Mouse (Mus musculus): ENCODE data around the gene Hecw2.

DNA sequence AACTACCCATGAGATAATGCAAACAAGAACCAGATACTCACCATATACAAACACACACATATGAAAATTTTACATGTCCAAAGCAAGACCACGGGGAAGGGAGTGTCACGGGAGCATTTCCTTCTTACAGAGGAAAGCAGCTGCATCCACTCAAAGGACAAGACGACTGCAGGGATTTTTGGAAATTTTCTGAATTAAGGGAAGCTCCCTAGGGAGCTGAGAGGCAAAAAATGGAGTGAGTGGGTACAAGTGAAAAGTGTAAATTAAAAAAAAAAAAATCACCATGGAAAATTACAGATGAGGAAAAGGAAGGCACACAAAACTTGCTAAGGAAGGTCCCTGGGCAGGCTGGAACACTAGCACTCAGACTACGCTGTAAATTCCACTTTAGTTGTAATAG is 353.9 kb downstream of the Hecw2 start:
- no peak for TF ChIP-seq CTCF (conservative IDR thresholded peaks at IDR 0.05; ENCODE audit: low read length)
- no peak for TF ChIP-seq POU5F1 (IDR thresholded peaks at IDR 0.05; ENCODE audit: borderline replicate concordance, low read length)
- TF ChIP-seq NANOG (IDR thresholded peaks at IDR 0.05; ENCODE audit: borderline replicate concordance, low read length), result no peak
